In genomic region chr17:43016371-43017331, GRCm38 (mm10) we compare ENCODE assay signal across 8 mouse cellular contexts. TPM values are rescaled to one million over a fixed set of nuclear protein-coding genes. Genes with fewer than 3 reads are reported as not detected.
DNase-seq lines count a peak whose midpoint lies in the region; ATAC-seq and TF ChIP-seq lines count a peak whose summit lies in the region.

Gene Tnfrsf21 (plus strand): TSS chr17:43016555.

- no peaks in the 10 kb centered on the region for H3K9me3 ChIP-seq in kidney, embryonic 14.5 days (ENCODE audit: control insufficient read depth, low read length)
- H3K9me3 ChIP-seq in limb, embryonic 14.5 days (ENCODE audit: control insufficient read depth, low read length) = no peaks in the 10 kb centered on the region
- H3K9me3 ChIP-seq in midbrain, embryonic 16.5 days (replicated peaks; ENCODE audit: control insufficient read depth, low read length, poor library complexity, severe bottlenecking) = no peaks in the 10 kb centered on the region

- peak within 1 kb of the TSS; percentile 77 for H3K4me2 ChIP-seq in kidney, embryonic 14.5 days (replicated peaks; ENCODE audit: low read depth, low read length)
- peak within 1 kb of the TSS; percentile 98 for H3K4me2 ChIP-seq in limb, embryonic 14.5 days (replicated peaks; ENCODE audit: low read depth, low read length, severe bottlenecking)
- H3K4me2 ChIP-seq in midbrain, embryonic 16.5 days (ENCODE audit: low read length) = peak within 1 kb of the TSS; percentile 72

- peaks cover 6% of the 10 kb centered on the region for H3K4me1 ChIP-seq in kidney, embryonic 14.5 days (ENCODE audit: control insufficient read depth, insufficient read depth, low read length)
- peaks cover 4% of the 10 kb centered on the region; the same call in 1 of the 2 replicates for H3K4me1 ChIP-seq in limb, embryonic 14.5 days (ENCODE audit: control insufficient read depth, insufficient read depth, low read length)
- peaks cover 16% of the 10 kb centered on the region for H3K4me1 ChIP-seq in midbrain, embryonic 16.5 days (ENCODE audit: control insufficient read depth, insufficient read depth, low read length)
- no peaks in the 10 kb centered on the region; the same call in 1 of the 2 replicates for H3K4me1 ChIP-seq in spleen, adult 2 months (ENCODE audit: control insufficient read depth, insufficient read depth, insufficient read length)

- peak within 1 kb of the TSS; percentile 74 for H3K4me3 ChIP-seq in kidney, embryonic 14.5 days (ENCODE audit: low read length)
- H3K4me3 ChIP-seq in limb, embryonic 14.5 days (replicated peaks; ENCODE audit: low read length) = peak within 1 kb of the TSS; percentile 71
- peak within 1 kb of the TSS; percentile 99 for H3K4me3 ChIP-seq in midbrain, embryonic 16.5 days (ENCODE audit: low read depth, low read length)
- peak within 1 kb of the TSS; percentile 72 for H3K4me3 ChIP-seq in spleen, adult 2 months (ENCODE audit: extremely low read depth, insufficient read depth, insufficient read length)

- ATAC-seq in erythroblast, adult 5-6 weeks (replicated peaks; ENCODE audit: low FRiP score, poor library complexity, severe bottlenecking) = peak; percentile 87
- peak; percentile 96 for ATAC-seq in kidney, embryonic 14.5 days (ENCODE audit: low FRiP score, low TSS enrichment)
- peak; percentile 93 for ATAC-seq in limb, embryonic 14.5 days (ENCODE audit: low FRiP score, low read depth)
- peak; percentile 95 for ATAC-seq in midbrain, embryonic 16.5 days

- H3K27ac ChIP-seq in kidney, embryonic 14.5 days (ENCODE audit: low read depth, low read length) = peak within 1 kb of the TSS; percentile 64
- peak within 1 kb of the TSS; percentile 70 for H3K27ac ChIP-seq in limb, embryonic 14.5 days (replicated peaks; ENCODE audit: low read depth, low read length)
- peak within 1 kb of the TSS; percentile 97 for H3K27ac ChIP-seq in midbrain, embryonic 16.5 days (ENCODE audit: low read length)
- peak within 1 kb of the TSS; percentile 50 for H3K27ac ChIP-seq in spleen, adult 2 months (ENCODE audit: insufficient read depth, low read length)

- H3K9ac ChIP-seq in kidney, embryonic 14.5 days (ENCODE audit: low read depth, low read length) = peak within 1 kb of the TSS; percentile 70
- H3K9ac ChIP-seq in limb, embryonic 14.5 days (ENCODE audit: low read depth, low read length, severe bottlenecking) = peak within 1 kb of the TSS; percentile 75
- peak within 1 kb of the TSS; percentile 100 for H3K9ac ChIP-seq in midbrain, embryonic 16.5 days (ENCODE audit: low read depth, low read length)

- DNase-seq in 3T3-L1 (ENCODE audit: low read depth, low spot score) = peak; percentile 91
- DNase-seq in brain, embryonic 14.5 days (ENCODE audit: low read depth) = peak; percentile 98
- peak; percentile 92 to 93 for DNase-seq in heart, adult 9 months (ENCODE audit: low spot score in 2 of 2)
- DNase-seq in limb, embryonic 14.5 days (ENCODE audit: low spot score) = peak; percentile 96
- peak; percentile 55 to 79 for DNase-seq in spleen, adult 2 months (ENCODE audit: low read depth in 1 of 2, low spot score in 2 of 2)

- TF ChIP-seq POLR2A in brain, embryonic 14.5 days (IDR thresholded peaks at IDR 0.05; ENCODE audit: borderline replicate concordance, extremely low read depth, insufficient read depth, insufficient read length, poor library complexity, severe bottlenecking) = peak; percentile 76; the same call in 1 of the 2 replicates
- TF ChIP-seq POLR2A in limb, embryonic 14.5 days (IDR thresholded peaks at IDR 0.05; ENCODE audit: borderline replicate concordance, extremely low read depth, insufficient read depth, insufficient read length) = peak; percentile 62; the same call in 1 of the 2 replicates
- no peak for TF ChIP-seq POLR2A in spleen, adult 2 months (IDR thresholded peaks at IDR 0.05; ENCODE audit: low read depth, low read length)

- WGBS in kidney, embryonic 14.5 days = under 1% methylated on average over 77 of the region's 80 CpGs
- WGBS in limb, embryonic 14.5 days = under 1% methylated on average over 65 of the region's 80 CpGs
- 0% methylated on average over 79 of the region's 80 CpGs for WGBS in midbrain, embryonic 16.5 days
- WGBS in spleen, adult 2 months = under 1% methylated on average over 78 of the region's 80 CpGs

- peak; percentile 83 for TF ChIP-seq CTCF in brain, embryonic 14.5 days (IDR thresholded peaks at IDR 0.05; ENCODE audit: borderline replicate concordance, extremely low read depth, insufficient read depth, insufficient read length)
- TF ChIP-seq CTCF in spleen, adult 2 months (IDR thresholded peaks at IDR 0.05; ENCODE audit: extremely low read depth, insufficient read depth, insufficient read length, insufficient replicate concordance) = peak; percentile 73

- H3K36me3 ChIP-seq in kidney, embryonic 14.5 days (ENCODE audit: control insufficient read depth, insufficient read depth, low read length) = no peaks in the 10 kb centered on the region; the same call in 1 of the 2 replicates
- no peaks in the 10 kb centered on the region for H3K36me3 ChIP-seq in limb, embryonic 14.5 days (ENCODE audit: control insufficient read depth, insufficient read depth, low read length)
- H3K36me3 ChIP-seq in midbrain, embryonic 16.5 days (ENCODE audit: control insufficient read depth, insufficient read depth, low read length) = 0 out of 2 replicates have a peak, but pooled peaks cover 3% of the 10 kb centered on the region
- no peaks in the 10 kb centered on the region for H3K36me3 ChIP-seq in spleen, adult 2 months (ENCODE audit: control insufficient read depth, insufficient read depth, low read length)

- no peaks in the 10 kb centered on the region for H3K27me3 ChIP-seq in kidney, embryonic 14.5 days (ENCODE audit: control insufficient read depth, insufficient read depth, low read length)
- H3K27me3 ChIP-seq in limb, embryonic 14.5 days (ENCODE audit: control insufficient read depth, insufficient read depth, low read length) = no peaks in the 10 kb centered on the region
- H3K27me3 ChIP-seq in midbrain, embryonic 16.5 days (ENCODE audit: control insufficient read depth, insufficient read depth, low read depth, low read length) = no peaks in the 10 kb centered on the region
- no peaks in the 10 kb centered on the region; the same call in 1 of the 2 replicates for H3K27me3 ChIP-seq in spleen, adult 2 months (ENCODE audit: control insufficient read depth, insufficient read depth, low read length)

RNA-seq across cellular contexts. Expression of gene Tnfrsf21, which starts in this region (rescaled TPM):
- 58.2 and 70.6 TPM in 2 replicates for polyA plus RNA-seq in brain, embryonic 14.5 days (2012; rRNA removed)
- total RNA-seq in erythroblast, adult 5-6 weeks (2015; ENCODE audit: low replicate concordance) = 21.1 and 27.8 TPM in 2 replicates
- 17.6 and 24.6 TPM in 2 replicates for total RNA-seq in erythroblast, adult 5-6 weeks (2017; ENCODE audit: low replicate concordance)
- 29.1 and 53.7 TPM in 2 replicates for polyA plus RNA-seq in kidney, embryonic 14.5 days (2014; fragmentation: Nextera tagmentation; extraction: Ambion mirVana)
- polyA plus RNA-seq in limb, embryonic 14.5 days (2012; rRNA removed) = 25.0 and 31.6 TPM in 2 replicates
- 24.5 and 25.5 TPM in 2 replicates for polyA plus RNA-seq in limb, embryonic 14.5 days (2014; fragmentation: Nextera tagmentation; extraction: Ambion mirVana)
- polyA plus RNA-seq in midbrain, embryonic 16.5 days (2015; fragmentation: Nextera tagmentation; extraction: Ambion mirVana) = 71.6 and 74.6 TPM in 2 replicates
- polyA plus RNA-seq in spleen, adult 2 months (2012; rRNA removed) = 26.3 and 38.2 TPM in 2 replicates

Comparison
In these comparisons a context has a peak if more than half of its experiments do, and no peak if none do; other contexts are left out.
1. Peak in every context shown above with its lines: DNase-seq, ATAC-seq, H3K4me3 ChIP-seq and H3K27ac ChIP-seq.